Mouse (Mus musculus) cerebellum, postnatal 36 days (tissue): ENCODE data around the gene 4930404H24Rik.
A peak's percentile ranks its signal among the peaks of the same experiment; 100 is the strongest.
"Not testable (repeated sequence)": the region's sequence is repeated elsewhere in the genome, so short reads cannot be mapped to it uniquely, and the experiment has no call there.

ENCODE experiments used
- DNase-seq, 2 experiments: peaks; one replicate each; pipeline ENCODE4 v3.0.0; 2021 to 2022; ENCODE audit warnings: mixed read lengths in 2 of 2

4930404H24Rik gene

DNA sequence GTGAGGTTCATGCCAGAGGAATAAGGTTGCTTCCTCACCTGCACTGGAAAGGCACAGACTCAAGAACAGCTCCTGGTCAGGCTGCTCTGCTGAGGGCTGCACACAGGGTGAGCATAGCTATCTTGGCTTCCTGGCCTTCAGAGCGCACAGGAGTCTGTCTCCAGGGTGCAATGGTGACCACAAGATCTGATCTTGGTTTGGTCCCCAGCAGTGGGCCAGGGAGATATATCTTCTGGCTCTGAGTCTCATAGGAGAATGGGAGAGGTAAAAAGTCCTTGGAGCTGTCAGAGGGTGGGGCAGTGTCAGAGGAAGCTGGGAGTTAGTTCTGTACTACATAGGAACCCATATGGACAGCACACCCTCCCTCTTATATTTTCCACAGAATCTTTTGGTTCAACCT, 13.1 kb upstream of the 4930404H24Rik start:
- DNase-seq = no peak

DNA sequence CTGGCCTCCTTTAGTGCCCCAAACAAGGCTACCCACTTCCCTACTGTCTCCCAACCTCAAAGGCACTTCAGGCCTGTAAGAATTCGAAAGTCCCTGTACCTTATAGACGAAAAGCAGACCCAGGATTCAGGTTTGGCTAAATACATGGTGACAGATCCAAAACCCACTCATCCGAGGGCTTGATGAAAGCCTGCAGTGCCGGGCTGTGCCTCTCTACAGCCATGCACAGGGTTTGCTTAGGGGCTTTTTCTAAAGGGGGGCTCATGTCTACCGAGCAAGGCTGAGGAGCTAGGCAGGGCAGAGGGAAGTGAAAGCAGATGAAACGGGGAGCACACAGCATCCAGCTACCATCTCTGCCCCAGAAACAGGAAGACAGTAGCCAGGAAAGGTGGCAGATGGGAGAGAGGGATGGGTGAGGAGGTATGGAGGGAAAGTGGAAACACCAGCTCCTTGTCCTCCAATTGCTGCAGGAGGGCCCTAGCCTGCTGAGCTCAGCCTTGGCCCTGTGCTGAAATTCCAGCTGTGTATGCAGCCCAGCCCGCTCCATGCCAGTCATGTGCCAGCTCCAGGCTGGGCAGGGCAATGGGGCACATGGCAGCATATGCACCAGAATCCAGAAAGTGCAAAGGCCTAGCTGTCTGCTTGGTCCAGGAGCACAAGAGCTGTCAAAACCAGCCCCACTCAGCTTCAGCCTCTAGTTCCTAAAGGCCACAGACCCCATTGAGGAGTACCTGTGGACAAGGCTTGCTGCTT, 11.3 kb upstream of the 4930404H24Rik start:
- DNase-seq = no peak

DNA sequence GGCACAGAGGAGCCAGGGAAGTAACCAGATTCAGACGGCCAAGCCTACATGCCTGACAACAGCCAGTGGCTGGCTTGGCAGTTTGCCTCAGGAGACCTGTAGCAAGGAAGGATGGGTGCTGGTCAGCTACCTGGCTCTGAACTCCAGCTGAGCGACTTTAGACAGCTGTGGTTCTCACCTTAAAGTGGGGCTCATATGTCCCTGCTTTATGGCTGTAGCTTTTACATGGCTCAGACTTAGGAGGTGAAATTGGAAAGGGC, 10.8 kb upstream of the 4930404H24Rik start:
- DNase-seq = no peak

DNA sequence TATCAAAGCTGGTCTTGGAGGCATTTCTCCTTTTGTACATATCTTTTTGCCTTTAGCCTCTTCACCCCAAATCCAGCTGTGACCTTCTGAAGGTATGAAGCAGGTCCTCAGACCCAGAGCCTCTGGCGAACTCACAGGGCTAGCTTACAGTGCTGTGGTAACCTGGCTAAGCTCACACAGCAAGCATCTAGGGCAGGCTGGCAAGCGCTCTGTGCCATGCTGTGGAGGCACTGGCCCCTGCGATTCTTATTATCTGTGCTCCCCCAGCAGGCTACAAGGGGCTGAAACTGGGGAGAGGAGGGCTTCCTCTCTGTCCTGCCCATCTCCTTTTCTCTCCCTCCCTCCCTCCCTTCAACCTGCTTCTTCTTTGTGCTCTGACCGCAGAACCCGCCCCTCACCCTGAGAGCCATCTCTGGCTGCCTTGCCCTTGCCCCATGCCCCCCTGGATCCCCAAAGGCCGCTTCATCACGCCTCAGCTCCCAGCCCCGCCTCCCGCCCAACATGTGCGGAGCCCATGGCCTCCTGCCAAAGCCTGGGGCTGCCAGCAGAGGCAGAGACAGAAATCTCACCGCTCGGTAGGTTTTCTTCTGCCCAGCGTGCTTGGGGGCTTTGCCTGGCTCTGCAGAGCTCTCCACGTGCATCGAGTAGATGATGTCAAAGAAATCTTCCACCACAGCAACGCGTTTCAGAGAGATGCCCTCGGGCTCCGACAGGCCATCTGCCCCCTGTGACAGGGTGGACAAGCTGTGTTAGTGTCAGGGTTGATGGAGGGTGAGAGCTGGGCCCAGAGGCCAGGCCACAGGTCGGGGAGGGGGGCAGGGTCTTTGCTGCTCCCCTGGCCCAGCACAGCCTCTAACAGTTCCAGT, 9.2 kb upstream of the 4930404H24Rik start:
- DNase-seq = peak; percentile 69 to 80

DNA sequence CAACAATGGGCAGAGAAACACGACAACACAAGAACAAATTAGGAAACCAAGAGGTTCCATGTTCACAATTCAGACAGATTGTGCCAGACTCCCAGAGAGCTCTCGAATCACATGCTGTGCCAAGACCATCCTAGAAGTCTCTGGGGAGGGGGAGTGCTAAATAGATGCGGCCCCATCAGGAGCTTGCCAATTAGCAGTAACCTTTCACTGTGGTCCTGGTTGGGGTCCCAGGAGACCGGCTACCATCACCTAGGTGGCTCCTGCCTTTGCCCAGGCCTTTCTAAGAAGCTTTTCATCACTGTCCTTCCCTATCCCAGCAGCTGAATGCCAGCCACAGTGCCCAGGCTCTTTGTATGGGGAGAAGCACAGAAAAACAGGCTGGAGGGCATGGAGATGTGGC, 8.5 kb upstream of the 4930404H24Rik start:
- no peak for DNase-seq

DNA sequence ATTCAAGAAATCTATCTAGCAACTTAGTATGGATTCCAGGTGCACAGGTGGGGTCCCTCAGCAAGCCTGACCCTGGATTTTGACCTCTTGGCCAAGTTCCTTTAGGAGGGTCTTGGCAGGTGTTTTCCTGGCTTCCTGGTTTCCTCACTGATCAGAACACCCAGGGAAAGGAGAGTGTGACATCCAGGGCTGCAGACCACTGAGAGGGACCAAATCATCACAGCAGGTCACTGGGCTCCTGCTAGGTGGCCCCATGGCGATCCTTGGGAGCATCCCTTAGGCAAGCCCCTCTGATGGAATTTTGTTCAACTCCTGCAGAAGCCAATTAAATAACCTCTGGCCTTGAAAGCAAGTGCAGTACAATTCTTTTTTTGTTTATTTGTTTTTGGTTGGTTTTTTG, 2.5 kb upstream of the 4930404H24Rik start:
- no peak for DNase-seq

DNA sequence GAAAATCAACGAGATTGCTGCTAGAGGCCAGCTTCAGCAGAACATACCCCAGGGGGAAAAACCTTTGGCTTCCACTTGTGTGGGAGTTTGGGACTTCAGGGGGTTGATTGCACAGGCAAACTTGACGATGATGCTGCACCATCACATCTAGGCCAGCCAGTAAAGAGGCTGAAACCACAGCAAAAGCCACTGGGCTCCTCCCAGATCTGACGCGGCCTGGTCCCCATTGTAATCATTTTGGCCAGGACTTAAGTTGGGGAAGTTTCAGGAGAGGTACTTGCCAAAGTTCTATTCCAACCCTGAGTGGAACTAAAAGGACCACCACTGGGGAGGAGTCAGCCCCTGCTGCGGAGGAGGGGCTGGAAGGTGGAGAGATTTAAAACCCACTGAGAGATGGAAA, 1.6 kb upstream of the 4930404H24Rik start:
- no peak for DNase-seq

DNA sequence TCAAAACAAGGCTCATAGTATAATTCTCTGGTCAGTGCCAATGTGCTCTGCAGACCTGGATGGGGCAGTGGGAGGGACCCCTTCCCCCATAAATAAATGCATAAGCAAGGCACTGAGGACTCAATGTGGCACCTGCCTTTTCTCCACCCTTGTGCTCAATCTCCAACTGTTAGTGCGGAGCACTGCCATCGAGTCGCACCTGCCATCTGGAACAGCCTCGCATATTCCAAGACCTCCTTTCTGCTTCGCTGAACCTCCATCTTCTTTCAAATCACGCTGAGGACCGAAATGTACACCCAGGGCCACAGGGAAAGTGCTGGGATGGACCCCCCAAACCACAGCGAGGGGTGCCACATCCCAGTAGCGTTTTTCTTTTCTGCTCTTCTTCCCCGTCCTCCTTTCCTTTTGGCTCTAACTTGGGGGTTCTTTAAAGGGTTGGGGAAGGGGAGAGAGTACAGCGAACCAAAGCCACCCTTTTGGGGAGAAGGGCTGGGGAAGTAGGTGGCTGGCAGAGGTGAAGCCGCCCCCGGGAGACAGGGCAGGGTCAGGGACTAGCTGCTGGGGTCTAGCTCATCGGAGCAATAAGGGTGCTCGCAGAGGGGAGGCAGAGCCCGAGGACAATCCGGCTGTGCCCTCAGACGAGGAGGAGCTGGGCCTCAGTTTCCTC, 945 bp upstream of the 4930404H24Rik start:
- DNase-seq = peak; percentile 74 to 76

DNA sequence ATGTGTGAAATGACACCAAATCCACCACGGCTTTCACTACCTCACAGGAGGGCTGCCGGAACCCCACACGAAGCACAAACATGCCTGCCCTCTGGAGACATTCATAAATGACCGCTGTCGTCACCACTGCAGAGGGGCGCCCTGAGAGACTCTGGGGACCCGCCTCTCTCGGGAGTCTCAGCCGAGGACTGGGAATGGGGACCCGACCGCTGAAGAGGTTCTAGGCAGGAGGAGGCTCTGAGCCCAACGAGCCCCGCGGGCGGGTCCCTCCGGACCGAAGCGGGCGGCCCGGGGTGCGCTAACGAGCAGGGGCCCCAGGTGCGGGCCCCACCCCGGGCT, 442 bp upstream of the 4930404H24Rik start:
- peak in 1 of 2 experiments; percentile 57 for DNase-seq

DNA sequence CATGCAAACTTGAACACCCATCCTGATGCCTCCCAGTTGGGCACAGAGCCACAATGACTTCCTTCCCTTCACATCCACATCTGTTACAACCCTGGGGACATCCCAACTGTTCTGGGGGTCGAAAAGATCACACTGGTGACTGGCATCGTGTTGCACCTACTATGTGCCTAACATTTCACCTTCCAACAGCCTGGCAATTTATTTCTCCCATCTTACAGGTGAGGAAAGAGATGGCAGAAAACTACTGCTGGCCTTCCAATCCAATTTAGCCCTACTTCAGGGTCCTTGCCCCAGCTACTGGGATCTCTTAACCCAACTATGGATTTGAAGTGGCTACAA, 772 bp downstream of the 4930404H24Rik start:
- no peak for DNase-seq

DNA sequence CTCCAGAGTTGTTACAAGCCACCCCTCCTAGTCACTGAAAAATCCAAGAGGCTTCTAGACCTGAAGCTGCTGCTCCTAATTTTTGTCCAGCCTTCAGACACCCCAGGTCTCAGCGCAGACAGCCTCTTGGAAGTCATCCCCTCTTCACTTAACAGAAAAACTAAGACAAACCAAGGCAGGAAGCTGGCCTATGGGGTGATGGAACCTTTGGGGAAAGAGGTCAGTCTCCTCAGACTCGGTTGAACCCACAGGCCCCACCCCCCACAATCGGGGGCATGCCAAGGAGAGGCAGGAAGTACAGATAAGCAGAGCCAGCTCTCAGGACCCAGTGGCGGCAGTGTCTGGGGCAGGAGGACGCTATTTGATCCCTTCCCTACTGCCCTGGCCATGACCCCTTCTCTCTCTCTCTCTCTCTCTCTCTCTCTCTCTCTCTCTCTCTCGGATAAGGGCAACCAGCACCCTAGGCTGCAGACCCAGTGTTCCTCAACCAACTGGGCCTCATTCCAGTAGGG, 1.2 kb downstream of the 4930404H24Rik start:
- DNase-seq = peak in 1 of 2 experiments; percentile 38

DNA sequence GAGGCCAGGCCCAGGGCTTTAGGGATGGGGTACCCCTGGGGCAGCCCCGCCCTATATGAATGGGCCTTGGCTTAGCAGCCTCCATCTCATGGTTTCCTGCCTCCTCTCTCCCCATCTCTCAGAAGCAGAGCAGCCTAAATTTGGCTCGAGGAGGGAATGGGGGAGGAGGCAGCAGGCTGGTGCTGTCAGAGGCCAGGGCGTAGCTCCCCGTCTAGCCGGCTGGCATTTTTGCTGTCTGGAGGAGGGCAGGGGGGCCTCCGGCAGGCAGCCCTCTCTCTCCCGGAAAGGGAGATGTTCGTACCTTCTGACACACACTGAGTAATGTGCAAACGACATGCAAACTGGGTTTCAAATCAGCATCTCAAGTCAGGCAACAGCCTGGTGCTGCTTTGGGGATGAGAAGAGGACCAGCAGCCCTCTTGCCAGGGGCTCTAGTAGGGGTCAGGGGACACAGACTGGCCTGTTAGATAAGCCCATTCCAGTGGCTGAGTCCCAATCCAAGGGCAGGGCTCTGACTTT, 1.8 kb downstream of the 4930404H24Rik start:
- DNase-seq = peak; percentile 52 to 62

DNA sequence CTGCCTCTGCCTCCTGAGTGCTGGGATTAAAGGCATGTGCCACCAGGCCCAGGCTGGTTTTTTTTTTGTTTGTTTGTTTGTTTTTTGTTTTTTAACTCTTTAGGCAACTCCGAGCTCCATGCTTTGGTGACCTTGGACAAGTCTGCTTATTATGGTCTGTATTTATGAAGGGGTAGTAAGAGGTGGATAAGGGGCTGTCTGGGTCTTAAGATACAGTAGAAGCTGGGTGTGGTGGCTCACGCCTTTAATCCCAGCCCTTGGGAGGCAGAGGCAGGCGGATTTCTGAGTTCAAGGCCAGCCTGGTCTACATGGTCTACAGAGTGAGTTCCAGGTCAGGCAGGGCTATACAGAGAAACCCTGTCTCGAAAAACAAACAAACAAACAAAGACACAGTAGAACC, 2.8 kb downstream of the 4930404H24Rik start:
- not testable (repeated sequence) for DNase-seq

DNA sequence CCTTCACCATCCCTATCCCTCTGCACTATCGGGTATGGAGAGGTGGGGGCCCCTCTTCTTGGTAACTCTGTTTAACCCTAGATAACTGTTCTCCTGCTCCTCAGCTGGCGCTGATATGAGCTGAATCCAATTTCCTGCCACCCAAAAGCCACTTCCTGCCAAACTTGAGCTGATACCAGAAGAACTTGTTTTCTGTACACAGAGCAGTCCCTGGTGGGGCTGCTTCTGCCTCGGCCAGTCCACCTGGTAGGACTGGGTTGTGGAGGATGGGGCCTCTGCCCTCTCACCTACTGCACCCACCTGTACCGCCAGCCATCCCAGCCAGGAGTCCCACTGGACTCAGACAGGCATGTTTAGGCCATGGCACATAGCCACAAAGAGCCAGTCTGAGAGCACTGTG, 3.2 kb downstream of the 4930404H24Rik start:
- DNase-seq = no peak

DNA sequence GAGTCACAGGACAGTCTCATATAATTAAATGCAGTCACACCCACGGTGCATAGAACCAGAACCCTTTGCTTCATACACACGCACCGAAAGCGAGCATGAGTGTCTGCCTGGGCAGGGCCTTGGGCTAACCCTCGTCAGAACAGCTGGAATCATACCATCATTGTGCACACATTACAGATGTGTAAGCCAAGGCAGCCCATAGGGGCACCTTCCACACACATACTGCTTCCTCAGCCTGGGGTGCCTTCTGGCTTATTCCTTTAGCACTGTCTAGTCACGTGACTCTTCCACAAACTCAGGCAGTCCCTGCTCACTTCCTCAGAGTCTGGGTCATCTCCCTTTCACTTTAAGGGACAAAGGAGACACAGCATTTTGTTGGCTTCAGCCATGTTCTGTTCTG, 3.7 kb downstream of the 4930404H24Rik start:
- no peak for DNase-seq

DNA sequence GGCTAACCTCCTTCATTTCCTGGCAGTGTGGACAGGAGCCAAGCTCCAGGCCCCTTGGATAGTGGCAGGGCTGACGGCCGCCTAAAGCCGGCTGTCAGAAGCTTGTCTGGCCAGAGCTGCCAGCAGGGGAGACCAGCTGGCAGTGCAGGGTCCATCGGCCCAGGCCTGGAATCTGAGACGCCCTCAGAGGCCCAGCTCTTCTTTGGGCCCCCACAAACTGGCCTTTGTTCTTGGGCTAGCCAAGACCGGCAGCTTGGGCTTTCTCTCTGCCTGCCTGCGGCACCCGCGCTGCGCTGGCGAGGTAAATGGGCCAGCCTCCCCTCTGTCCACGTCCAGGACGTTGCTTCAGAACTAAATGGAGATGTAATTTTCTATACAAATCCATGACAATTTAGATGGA, 4.3 kb downstream of the 4930404H24Rik start:
- peak; percentile 63 to 76 for DNase-seq

DNA sequence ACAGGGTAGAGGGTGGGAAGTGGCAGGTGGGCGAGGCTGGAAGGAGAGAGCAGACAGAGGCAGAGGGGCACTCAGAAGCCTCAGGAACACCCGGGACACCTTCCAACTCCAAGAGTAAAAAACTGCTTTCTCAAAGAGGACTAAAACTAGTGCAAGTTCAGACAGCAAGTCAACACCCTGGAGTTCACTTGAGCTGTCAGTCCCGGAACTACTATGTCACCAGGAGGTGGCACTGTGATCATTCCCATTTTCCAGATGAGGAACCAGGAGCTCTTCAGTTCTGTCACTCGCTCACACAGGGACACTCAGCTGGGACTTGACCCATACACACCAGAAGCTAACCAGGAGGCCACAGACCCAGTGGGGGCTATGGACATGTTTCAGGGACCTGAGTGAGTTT, 6.6 kb downstream of the 4930404H24Rik start:
- peak in 1 of 2 experiments; percentile 60 for DNase-seq

DNA sequence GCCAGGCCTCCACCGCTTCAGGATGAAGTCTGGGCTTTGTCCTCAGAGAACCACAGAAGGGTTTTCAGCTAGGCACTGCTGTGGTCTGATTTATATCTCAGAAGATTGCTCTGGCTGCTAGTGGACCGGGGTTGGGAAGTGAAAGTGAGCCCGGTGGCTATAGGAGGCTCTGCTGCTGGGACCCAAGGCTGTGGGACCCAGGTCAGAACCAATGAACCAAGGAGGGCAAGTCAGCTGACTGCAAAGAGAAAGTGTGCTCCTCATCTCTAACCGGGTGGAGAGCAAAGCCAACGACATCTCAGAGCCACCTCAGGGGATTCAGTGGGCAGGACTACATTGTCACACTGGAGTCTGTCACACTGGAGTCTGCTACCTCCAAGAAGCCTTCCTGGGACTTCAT, 13.8 kb downstream of the 4930404H24Rik start:
- no peak for DNase-seq

DNA sequence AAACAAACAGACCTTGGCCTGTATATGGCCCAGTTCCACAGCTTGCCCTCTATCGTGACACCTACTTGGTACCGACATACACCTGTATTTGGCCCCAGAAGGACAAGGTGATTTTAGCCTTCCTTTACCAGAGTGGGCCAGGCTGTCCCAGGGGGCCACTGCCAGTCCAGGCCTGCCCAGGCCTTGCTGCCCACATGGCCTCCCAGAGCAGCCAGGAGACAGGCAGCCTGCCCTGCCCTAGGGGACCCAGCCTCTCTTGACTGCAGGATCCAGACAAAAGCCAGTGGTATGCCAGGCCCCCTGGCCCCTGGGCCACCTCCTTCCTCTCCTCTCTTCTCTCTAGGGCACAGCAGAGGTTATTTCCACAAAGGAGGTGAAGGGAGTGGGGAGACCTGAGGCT, 15.4 kb downstream of the 4930404H24Rik start:
- DNase-seq = peak in 1 of 2 experiments; percentile 11

DNA sequence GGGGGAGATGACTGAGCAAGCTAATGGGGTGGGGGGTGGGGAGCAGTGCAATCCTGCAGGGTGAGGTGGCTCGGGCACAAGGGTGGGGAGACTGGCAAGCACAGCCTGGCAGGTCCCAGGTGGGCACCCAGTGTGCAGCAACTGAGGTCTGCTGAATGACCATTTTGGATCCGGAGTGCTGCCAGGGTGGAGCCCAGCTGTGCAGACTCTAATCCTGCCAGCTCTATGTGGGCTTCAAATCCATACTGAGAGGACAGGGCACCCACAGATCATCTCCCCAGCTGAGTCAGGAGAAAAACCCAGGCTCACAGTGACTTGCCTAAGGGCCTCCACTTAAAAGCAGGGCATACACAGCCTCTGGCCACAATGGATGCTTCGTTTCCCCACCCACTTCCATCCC, 15.8 kb downstream of the 4930404H24Rik start:
- peak in 1 of 2 experiments; percentile 12 for DNase-seq

DNA sequence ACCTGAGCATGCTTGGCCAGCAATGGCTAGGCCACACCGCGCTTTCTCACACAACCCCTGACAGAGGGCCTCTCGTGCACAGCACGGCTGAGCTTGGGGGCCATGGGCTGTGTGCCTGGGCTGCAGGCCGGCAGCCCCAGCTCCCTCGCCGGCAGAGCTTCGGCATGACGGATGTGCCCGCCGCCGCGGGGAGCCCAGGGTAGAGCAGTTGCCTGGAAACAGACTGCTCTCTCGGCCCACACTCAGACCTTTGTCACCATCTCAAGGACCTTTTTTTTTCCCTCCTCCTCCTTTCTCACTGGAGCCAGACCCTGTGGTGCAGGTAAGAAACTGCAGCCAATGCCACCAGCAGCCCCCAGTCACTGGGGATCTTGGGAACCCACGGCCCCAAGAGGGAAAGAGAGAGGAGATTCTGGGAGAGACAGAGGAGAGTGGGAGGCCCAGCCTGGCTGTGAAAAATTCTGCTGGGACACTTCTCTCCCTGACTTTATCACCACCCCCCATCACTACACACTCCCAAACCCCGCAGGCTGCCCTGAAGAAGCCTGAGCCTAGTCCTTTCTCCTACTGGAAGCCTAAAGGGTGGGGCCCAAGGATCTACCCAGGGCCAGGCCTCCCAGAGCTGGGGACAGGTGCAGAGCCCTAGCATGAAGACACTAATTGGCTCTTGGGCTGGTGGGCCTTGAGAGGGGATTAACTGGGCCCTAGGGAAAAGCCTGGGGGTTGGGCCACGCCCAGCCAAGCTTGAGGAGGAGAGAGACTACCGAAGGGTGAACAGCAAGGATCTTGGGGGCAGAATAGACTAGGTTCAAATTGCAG, 16.8 kb downstream of the 4930404H24Rik start:
- DNase-seq = peak; percentile 70 to 75

DNA sequence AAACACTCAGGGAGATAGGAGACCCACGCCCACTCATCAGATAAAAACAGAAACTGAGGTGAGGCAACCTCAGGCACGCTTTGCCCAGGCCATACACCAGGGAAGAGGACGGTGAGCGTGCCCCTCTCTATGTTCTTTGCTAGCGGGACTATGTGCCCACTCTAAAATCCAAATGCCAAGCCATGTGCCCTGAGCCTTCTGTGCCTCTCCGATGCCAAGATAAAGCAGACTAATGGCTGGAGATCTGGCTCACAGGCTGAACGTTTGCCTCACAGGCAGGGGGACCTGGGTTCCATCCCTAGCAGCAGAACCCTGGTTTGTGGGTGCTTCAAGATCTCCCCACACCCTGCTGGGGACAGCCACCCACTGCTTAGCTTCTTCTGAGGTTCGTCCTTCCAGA, 17.5 kb downstream of the 4930404H24Rik start:
- DNase-seq = peak; percentile 41 to 62

DNA sequence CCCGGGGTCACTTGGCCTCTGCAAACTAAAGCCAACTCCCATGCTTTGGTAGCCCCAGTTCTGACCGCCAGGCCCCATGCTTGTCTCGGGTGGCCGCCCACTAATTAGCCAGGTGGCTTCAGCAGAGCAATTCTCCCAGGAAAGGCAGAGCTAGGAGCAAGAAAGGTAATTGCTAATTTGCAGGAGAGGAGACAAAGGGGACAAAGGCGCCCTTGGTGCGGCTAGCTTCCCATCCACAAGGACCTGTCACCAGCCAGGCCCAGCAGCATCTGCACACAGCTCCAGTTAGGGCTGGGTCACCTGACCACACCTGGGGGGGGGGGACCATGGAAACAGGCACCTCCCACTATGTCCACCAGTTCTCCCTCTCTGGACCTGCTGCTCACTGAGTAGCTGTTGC, 19.0 kb downstream of the 4930404H24Rik start:
- peak in 1 of 2 experiments; percentile 16 for DNase-seq
